Mouse (Mus musculus) stomach, postnatal 0 days (tissue): ENCODE measurements at regions not wholly inside any gene's neighbourhood (a gene's known extent, or its start where the extent isn't known, plus 50 kb on each side); places are given as distances from the start of the nearest gene placed in this dataset.

Experiments
- CTCF ChIP-seq: IDR thresholded peaks from 2 replicates; pipeline ENCODE4 v1.5.1; 2016; ENCODE audit warnings: antibody characterized with exemption, low read depth, mild to moderate bottlenecking, moderate library complexity
- EP300 ChIP-seq: optimal IDR thresholded peaks from 2 replicates; pipeline ENCODE3; 2016; ENCODE audit warnings: antibody characterized with exemption

- TF ChIP-seq CTCF (no peak), EP300 (no peak)
Observed at GRCm38 (mm10) chr10:9061979-9062378, 176.1 kb upstream of the Sash1 start.
